Mouse (Mus musculus) forebrain, embryonic 12.5 days (tissue): ENCODE results near the gene 1600015I10Rik. TPM values are rescaled to one million over a fixed set of nuclear protein-coding genes. Genes with fewer than 3 reads are reported as not detected.
"Not testable (repeated sequence)": the region's sequence is repeated elsewhere in the genome, so short reads cannot be mapped to it uniquely, and the experiment has no call there.

Experiments
- ATAC-seq: fragments of 200-750 bp; cut with Nextera tagmentation; 2 replicates; pipeline ENCODE4 v1.8.0; 2017; ENCODE audit warnings: moderate TSS enrichment; ENCODE audit not compliant: low FRiP score
- H3K27ac ChIP-seq: fragments of 300-500 bp; sonication (generic); 2 replicates; pipeline ENCODE4 v1.5.1; 2016; ENCODE audit warnings: mild to moderate bottlenecking
- H3K27me3 ChIP-seq: fragments of 300-500 bp; sonication (generic); 2 replicates; pipeline ENCODE4 v1.6.1; 2016; ENCODE audit warnings: mild to moderate bottlenecking
- H3K36me3 ChIP-seq: fragments of 300-500 bp; sonication (generic); replicated peaks from 2 replicates; pipeline ENCODE4 v1.6.1; 2016; ENCODE audit warnings: mild to moderate bottlenecking
- H3K4me1 ChIP-seq: fragments of 300-500 bp; sonication (generic); 2 replicates; pipeline ENCODE4 v1.6.1; 2016
- H3K4me2 ChIP-seq: fragments of 300-500 bp; sonication (generic); 2 replicates; pipeline ENCODE4 v1.6.1; 2016; ENCODE audit warnings: mild to moderate bottlenecking, moderate library complexity
- H3K4me3 ChIP-seq: fragments of 300-500 bp; sonication (generic); replicated peaks from 2 replicates; pipeline ENCODE4 v1.5.1; 2016; ENCODE audit warnings: mild to moderate bottlenecking
- H3K9ac ChIP-seq: fragments of 300-500 bp; sonication (generic); 2 replicates; pipeline ENCODE4 v1.6.1; 2016; ENCODE audit warnings: mild to moderate bottlenecking
- H3K9me3 ChIP-seq: fragments of 300-500 bp; sonication (generic); 2 replicates; pipeline ENCODE4 v1.6.1; 2016
- WGBS: fragments of 180-500 bp; shearing (Covaris S2); methylation state at CpG from one replicate; pipeline ENCODE4 v1.1.7; 2016; 5-methylcytosine and 5-hydroxymethylcytosine counted together
- polyA plus RNA-seq: library from polyadenylated mRNA; unstranded; fragments of >200 nt; fragmentation: Nextera tagmentation; extraction: Ambion mirVana; gene quantifications from 2 replicates; pipeline ENCODE4 v1.2.1, GENCODE M21; 2016

The 1600015I10Rik gene
- polyA plus RNA-seq, 1 experiment from 2014 or later = not detected

DNA sequence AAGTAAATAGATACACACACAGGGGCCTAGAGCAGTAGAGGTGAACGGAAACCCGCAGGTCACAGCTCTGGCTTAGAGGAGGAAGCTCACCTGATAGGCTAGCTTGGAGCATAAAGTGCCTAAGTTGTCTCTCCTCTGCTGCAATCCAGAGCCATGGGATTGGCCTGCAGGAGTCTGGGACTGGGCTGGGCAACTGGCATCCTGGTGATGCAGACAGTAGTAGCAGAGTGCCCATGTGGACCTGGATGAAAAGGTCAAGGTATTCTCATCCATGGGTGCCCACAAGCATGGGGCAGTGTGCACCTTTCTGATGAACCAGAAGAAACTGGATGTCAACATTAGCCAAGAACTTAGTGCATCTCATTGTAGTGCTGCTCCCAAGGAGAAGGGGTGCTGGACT is 16.1 kb upstream of the 1600015I10Rik start:
- H3K4me2 ChIP-seq = no peak overlapping the region
- H3K27me3 ChIP-seq = no peaks in the 10 kb centered on the region
- H3K9me3 ChIP-seq = no peaks in the 10 kb centered on the region
- WGBS = 94% methylated on average over 2 of the region's 2 CpGs
- no peaks in the 10 kb centered on the region for H3K4me1 ChIP-seq
- H3K27ac ChIP-seq = no peak overlapping the region
- no peak overlapping the region for H3K9ac ChIP-seq
- H3K36me3 ChIP-seq = no peaks in the 10 kb centered on the region
- ATAC-seq = no peak
- H3K4me3 ChIP-seq = no peak overlapping the region

DNA sequence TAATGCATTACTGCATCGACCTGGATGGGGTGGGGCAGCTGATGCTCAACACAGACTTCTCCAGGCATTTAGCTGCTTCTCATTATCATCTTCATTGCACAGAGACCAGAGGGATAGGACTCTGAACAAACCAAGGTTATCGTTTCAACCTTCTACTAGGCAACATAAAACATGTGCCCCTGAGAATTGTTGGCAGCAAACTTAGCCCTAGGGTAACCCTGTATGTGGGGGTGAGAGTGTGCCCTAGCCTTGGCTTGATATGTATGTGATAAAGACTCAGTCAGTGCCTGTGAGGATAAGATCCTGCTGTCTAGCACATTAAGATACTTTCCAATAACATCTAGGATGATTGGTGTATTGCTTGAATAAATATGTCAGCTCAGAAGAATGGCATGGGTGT is 19.9 kb downstream of the 1600015I10Rik start:
- no peak overlapping the region for H3K4me2 ChIP-seq
- no peaks in the 10 kb centered on the region for H3K4me1 ChIP-seq
- no peak overlapping the region for H3K9ac ChIP-seq
- no peak overlapping the region for H3K4me3 ChIP-seq
- no peak for ATAC-seq
- no peaks in the 10 kb centered on the region for H3K9me3 ChIP-seq
- H3K27me3 ChIP-seq = no peaks in the 10 kb centered on the region
- 83% methylated on average over 2 of the region's 2 CpGs for WGBS
- H3K36me3 ChIP-seq = no peaks in the 10 kb centered on the region
- H3K27ac ChIP-seq = no peak overlapping the region

DNA sequence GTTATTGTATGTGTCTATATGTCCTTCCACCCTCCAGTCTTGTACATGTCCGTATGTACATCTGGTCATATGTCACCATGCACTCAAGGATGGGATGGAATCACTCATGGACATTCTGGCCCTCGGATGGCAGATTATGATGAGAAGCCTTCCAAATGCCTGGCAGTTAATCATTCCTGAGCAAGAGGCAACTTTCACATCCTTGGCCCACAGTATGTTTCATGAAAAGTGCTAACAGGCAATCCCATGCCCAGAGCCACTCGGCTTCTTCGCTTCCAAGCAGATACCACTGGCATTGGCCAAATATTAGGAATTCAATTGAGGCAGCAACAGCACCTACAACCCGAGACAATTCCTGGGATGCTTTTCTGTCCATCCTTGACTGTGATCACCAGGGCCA is 21.0 kb downstream of the 1600015I10Rik start:
- H3K4me1 ChIP-seq = no peaks in the 10 kb centered on the region
- no peaks in the 10 kb centered on the region for H3K9me3 ChIP-seq
- no peak for ATAC-seq
- H3K36me3 ChIP-seq = no peaks in the 10 kb centered on the region
- no peak overlapping the region for H3K9ac ChIP-seq
- no peak overlapping the region for H3K4me2 ChIP-seq
- no peak overlapping the region for H3K4me3 ChIP-seq
- H3K27me3 ChIP-seq = no peaks in the 10 kb centered on the region
- H3K27ac ChIP-seq = no peak overlapping the region
- WGBS = 86% methylated on average over 5 of the region's 5 CpGs

DNA sequence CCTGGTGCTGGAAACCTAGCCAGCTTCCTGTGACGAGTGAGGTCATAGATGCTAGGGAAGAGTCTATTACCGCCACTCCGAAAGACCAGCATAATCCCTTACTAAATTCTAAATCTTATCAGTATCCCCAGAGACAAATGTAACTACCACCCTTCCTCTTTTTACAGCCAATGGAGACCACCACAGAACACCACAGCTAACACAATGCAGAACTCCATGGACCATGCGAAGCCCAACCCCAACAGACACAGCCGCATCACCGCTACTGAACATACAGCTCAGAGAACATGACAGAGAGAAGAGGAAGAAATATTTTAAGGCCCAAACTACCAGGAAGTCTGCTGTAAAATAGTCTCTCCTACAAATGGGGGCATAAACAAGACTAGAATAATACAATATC is 21.9 kb downstream of the 1600015I10Rik start:
- Histone ChIP-seq H3K27ac (no peak overlapping the region), H3K4me3 (no peak overlapping the region), H3K9me3 (no peaks in the 10 kb centered on the region), H3K9ac (no peak overlapping the region), H3K4me2 (no peak overlapping the region), H3K36me3 (no peaks in the 10 kb centered on the region), H3K27me3 (no peaks in the 10 kb centered on the region), H3K4me1 (no peaks in the 10 kb centered on the region)
- 90% methylated on average over 6 of the region's 6 CpGs for WGBS
- no peak for ATAC-seq

DNA sequence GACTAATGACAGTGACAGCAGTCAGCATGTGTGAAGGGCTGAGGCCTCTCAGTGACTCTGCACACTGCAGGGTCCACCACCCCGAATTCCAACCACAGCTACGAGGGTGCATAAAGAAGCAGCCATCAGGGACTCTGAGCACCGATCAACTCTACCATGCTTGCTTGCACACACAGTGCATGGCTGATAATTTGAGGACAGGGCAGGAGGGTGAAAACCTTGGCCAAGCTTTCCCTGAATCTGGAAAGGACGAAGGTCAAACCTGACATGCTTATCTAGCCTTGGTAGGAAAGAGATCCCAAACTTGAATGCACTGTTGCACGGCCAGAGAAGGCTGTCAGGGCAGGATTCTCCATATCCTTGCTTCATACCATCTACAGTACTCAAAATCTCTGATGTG is 23.5 kb downstream of the 1600015I10Rik start:
- no peaks in the 10 kb centered on the region for H3K4me1 ChIP-seq
- H3K4me2 ChIP-seq = no peak overlapping the region
- H3K9me3 ChIP-seq = no peaks in the 10 kb centered on the region
- no peak for ATAC-seq
- 88% methylated on average over 5 of the region's 5 CpGs for WGBS
- no peak overlapping the region for H3K4me3 ChIP-seq
- no peaks in the 10 kb centered on the region for H3K27me3 ChIP-seq
- no peak overlapping the region for H3K9ac ChIP-seq
- no peak overlapping the region for H3K27ac ChIP-seq
- H3K36me3 ChIP-seq = no peaks in the 10 kb centered on the region

DNA sequence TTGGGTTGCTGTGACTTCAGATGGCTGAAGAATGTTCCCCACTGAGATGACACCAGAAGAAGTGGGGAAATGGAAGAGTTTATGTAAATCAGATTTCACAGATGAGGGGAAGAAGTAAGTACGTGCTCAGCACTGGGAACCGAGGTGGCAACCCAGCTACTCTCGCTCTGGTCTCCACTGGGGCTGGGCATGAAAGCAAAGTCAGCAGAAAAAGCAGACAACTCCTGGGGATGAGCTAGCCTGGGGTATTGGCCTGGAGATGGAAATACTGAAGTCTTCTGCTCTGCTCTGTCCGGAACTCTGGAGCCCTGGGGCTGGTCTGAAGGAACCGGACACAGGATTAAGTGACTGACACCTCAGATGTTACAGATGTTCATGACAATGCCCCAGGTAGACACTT is 24.5 kb downstream of the 1600015I10Rik start:
- no peak overlapping the region for H3K9ac ChIP-seq
- H3K4me2 ChIP-seq = no peak overlapping the region
- H3K4me3 ChIP-seq = no peak overlapping the region
- no peaks in the 10 kb centered on the region for H3K27me3 ChIP-seq
- no peak for ATAC-seq
- no peaks in the 10 kb centered on the region for H3K4me1 ChIP-seq
- H3K36me3 ChIP-seq = no peaks in the 10 kb centered on the region
- no peak overlapping the region for H3K27ac ChIP-seq
- no peaks in the 10 kb centered on the region for H3K9me3 ChIP-seq
- WGBS = 79% methylated on average over 5 of the region's 5 CpGs

DNA sequence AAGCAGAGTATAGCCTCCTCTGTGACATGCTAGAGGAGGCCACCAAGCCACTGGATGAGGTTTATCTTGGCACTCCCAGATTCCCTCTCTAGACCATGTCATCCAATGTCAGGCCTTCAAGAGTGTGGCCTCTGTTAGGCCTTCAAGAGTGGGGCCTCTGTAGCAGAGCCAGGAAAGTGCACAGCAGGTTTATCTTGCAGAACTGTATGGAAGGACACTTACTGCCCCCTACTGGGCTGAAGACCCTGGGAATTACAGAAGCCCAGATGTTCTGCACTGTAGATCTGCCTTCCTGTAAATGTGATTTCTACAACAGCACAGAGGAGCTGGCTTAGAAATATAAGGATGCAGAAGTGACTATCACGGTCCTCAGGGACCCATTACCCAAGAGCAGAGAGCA is 25.3 kb downstream of the 1600015I10Rik start:
- ATAC-seq = no peak

DNA sequence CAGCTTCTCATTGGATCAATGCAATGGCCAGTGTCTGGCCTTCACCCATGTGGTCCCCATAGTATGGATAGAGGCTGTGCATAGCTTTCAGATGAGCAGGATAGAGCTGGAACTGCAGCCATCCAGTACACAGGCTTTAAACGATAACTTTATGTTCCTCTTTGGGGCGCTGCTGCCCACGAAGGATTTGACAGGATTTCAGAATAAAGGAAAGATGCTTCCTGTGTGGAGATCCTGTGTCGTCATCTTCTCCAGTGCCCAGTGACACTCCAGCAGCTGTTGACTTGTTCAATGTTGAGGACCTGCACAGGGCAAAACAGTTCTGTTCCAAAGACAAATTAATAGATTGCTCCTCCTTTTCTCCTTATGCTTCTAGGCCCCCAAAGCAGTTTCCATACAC is 27.1 kb downstream of the 1600015I10Rik start:
- no peak overlapping the region for H3K9ac ChIP-seq
- H3K9me3 ChIP-seq = no peaks in the 10 kb centered on the region
- H3K27ac ChIP-seq = no peak overlapping the region
- no peak for ATAC-seq
- no peaks in the 10 kb centered on the region for H3K4me1 ChIP-seq
- WGBS = 87% methylated on average over 4 of the region's 4 CpGs
- no peak overlapping the region for H3K4me2 ChIP-seq
- 0 out of 2 replicates have a peak, but pooled peaks cover 5% of the 10 kb centered on the region for H3K27me3 ChIP-seq
- no peak overlapping the region for H3K4me3 ChIP-seq
- H3K36me3 ChIP-seq = no peaks in the 10 kb centered on the region

More for the DNA sequence above, 25.3 kb downstream of the 1600015I10Rik start:
- no peak overlapping the region for H3K4me3 ChIP-seq
- no peaks in the 10 kb centered on the region for H3K27me3 ChIP-seq
- 54% methylated on average over 1 of the region's 1 CpGs for WGBS
- H3K9ac ChIP-seq = no peak overlapping the region
- H3K36me3 ChIP-seq = no peaks in the 10 kb centered on the region
- H3K27ac ChIP-seq = no peak overlapping the region
- no peaks in the 10 kb centered on the region for H3K4me1 ChIP-seq
- H3K9me3 ChIP-seq = no peaks in the 10 kb centered on the region
- no peak overlapping the region for H3K4me2 ChIP-seq

DNA sequence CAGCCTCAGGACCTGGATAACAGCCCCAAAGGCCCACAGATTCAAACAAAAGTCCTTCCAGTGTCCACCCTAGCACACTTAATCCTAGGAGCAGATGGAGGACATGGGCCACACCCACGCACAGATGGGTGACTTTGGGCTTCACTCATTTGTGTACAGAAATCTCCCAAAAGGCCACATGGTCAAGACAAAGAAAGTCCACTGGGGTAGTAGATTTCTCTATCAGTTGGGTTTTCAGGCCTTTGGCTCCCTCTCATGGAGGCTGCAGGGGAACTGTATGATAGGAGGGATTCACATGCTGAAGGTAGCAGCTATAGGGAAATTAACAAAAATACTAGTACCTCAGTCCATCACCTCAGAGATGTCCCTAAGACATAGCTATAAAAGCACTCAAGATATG is 28.4 kb downstream of the 1600015I10Rik start:
- Histone ChIP-seq H3K4me3 (no peak overlapping the region), H3K27ac (no peak overlapping the region), H3K4me1 (no peaks in the 10 kb centered on the region), H3K27me3 (0 out of 2 replicates have a peak, but pooled peaks cover 5% of the 10 kb centered on the region), H3K4me2 (no peak overlapping the region), H3K9me3 (no peaks in the 10 kb centered on the region), H3K9ac (no peak overlapping the region), H3K36me3 (no peaks in the 10 kb centered on the region)
- 60% methylated on average over 1 of the region's 1 CpGs for WGBS
- no peak for ATAC-seq

DNA sequence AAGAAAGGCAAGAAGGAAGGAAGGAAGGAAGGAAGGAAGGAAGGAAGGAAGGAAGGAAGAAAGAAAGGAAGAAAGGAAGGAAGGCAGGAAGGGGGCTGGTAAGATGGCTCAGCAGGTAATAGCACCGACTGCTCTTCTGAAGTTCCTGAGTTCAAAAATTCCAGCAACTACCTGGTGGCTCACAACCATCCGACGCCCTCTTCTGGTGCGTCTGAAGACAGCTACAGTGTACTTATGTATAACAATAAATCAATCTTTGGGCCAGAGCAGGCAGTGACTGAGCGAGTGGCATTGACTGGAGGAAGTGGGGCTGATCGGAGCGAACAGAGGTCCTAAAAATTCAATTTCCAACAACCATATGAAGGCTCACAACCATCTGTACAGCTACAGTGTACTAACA is 29.5 kb downstream of the 1600015I10Rik start:
- H3K36me3 ChIP-seq, H3K9ac ChIP-seq, ATAC-seq, H3K9me3 ChIP-seq, H3K27me3 ChIP-seq, H3K4me1 ChIP-seq, H3K4me3 ChIP-seq, H3K27ac ChIP-seq, H3K4me2 ChIP-seq: not testable (repeated sequence)
- 26% methylated on average over 7 of the region's 7 CpGs for WGBS

DNA sequence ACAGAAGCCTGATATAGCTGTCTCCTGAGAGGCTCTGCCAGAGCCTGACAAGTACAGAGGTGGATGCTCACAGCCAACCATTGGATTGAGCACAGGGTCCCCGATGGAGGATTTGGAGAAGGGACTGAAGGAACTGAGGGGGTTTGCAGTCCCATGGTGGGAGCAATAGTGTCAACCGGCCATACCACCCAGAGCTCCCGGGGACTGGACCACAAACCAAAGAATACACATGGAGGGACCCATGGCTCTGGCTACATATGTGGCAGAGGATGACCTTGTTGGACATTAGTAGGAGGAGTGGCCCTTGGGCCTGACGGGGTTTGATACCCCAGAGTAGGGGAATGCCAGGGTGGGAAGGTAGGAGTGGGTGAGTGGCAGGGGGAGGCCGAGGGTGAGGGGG is 37.0 kb downstream of the 1600015I10Rik start:
- not testable (repeated sequence) for H3K4me2 ChIP-seq, H3K4me3 ChIP-seq, H3K9me3 ChIP-seq, H3K27ac ChIP-seq, H3K9ac ChIP-seq, H3K27me3 ChIP-seq, H3K36me3 ChIP-seq, H3K4me1 ChIP-seq, ATAC-seq
- WGBS = 93% methylated on average over 5 of the region's 5 CpGs

DNA sequence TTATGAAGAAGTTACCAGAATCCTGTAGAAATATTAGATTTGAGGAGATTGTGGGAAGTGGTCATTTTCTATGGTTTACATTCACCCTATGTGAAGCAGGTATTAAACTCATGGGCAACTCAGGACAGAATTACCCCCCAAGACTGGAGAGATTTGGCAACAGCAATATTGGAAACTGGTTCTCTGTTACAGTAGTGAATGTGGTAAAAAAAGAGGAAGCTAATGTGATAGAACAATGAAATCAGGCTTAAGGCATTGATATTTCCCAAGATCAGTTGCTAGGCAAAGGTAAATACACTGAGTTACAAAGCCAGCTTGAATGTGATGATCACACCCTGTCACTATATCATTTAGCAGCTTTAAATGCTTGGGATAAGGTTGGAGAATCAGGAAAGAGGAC is 38.2 kb downstream of the 1600015I10Rik start:
- H3K9me3 ChIP-seq = no peaks in the 10 kb centered on the region
- no peaks in the 10 kb centered on the region for H3K4me1 ChIP-seq
- no peak overlapping the region for H3K9ac ChIP-seq
- H3K27ac ChIP-seq = no peak overlapping the region
- no peaks in the 10 kb centered on the region for H3K36me3 ChIP-seq
- ATAC-seq = no peak
- H3K27me3 ChIP-seq = no peaks in the 10 kb centered on the region
- no peak overlapping the region for H3K4me2 ChIP-seq
- no peak overlapping the region for H3K4me3 ChIP-seq

DNA sequence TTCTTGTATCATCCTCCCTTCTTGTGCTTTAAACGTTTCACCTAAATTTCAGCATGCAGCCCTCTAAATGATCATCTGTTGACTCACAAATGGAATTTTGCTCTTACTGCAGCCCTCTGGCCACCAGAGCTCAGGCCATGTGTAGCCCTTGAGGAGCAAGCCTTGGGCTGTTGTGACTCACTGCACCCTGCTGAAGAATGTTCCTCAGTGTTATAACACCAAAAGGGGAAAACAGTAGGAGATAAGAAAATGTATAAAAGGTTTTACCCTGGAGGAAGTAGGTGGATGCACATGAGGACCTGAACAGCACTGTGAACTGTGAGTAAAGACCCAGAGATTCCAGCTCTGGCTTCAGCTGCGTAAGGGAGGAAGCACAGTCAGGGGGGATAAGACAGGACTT is 45.0 kb downstream of the 1600015I10Rik start, which contains the start of gene Doxl2:
Doxl2 (plus strand) TSS at position 301 of the 400 bp plus-strand sequence.
- no peak for ATAC-seq
- H3K27me3 ChIP-seq = no peaks in the 10 kb centered on the region
- H3K36me3 ChIP-seq = no peaks in the 10 kb centered on the region
- H3K27ac ChIP-seq = no peak within 1 kb of the TSS
- WGBS = 91% methylated on average over 2 of the region's 2 CpGs
- no peaks in the 10 kb centered on the region for H3K4me1 ChIP-seq
- no peak within 1 kb of the TSS for H3K9ac ChIP-seq
- no peak within 1 kb of the TSS for H3K4me3 ChIP-seq
- no peaks in the 10 kb centered on the region for H3K9me3 ChIP-seq
- no peak within 1 kb of the TSS for H3K4me2 ChIP-seq

DNA sequence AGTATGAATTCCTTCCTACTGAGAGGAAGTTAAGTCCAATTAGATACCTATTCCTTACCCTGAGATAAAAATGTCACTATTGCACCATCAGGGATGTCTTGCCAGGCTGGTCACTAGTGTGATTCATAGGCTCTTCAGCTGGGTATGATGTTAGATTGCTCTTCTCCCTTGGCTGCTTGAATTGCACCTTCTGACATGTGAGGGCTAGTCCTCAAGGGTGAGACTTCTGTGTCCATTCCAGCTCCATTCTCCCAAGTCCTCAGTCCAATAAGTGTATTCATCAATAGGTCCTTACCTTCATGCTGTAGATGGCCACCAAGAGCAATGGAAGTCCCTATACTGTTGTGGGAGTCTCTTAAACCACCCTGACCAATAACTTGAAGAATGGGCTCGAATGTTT is 49.9 kb downstream of the 1600015I10Rik start:
- Histone ChIP-seq H3K27ac (no peak overlapping the region), H3K9ac (no peak overlapping the region), H3K9me3 (no peaks in the 10 kb centered on the region), H3K4me3 (no peak overlapping the region), H3K27me3 (no peaks in the 10 kb centered on the region), H3K4me1 (no peaks in the 10 kb centered on the region), H3K4me2 (no peak overlapping the region), H3K36me3 (no peaks in the 10 kb centered on the region)
- ATAC-seq = no peak
- WGBS = 52% methylated on average over 1 of the region's 1 CpGs
